Mouse (Mus musculus): ENCODE measurements around the gene Zfp688.
"Not testable (repeated sequence)": the region's sequence is repeated elsewhere in the genome, so short reads cannot be mapped to it uniquely, and the experiment has no call there.

Zfp688 gene

GRCm38 (mm10) chr7:127411418-127411817 lies 10.4 kb downstream of the Zfp688 start:
- DNase-seq (ENCODE audit: low read depth in 2 of 2, low spot score in 2 of 2), result no peak

GRCm38 (mm10) chr7:127406002-127406987 lies 15.6 kb downstream of the Zfp688 start, which contains the start of gene Zfp764:
Gene Zfp764, minus strand, starts transcription at chr7:127406822.
- DNase-seq (ENCODE audit: low read depth in 2 of 2, low spot score in 2 of 2), result peak; percentile 78 to 80

GRCm38 (mm10) chr7:127404101-127404500 lies 17.8 kb downstream of the Zfp688 start:
- DNase-seq (ENCODE audit: low read depth in 2 of 2, low spot score in 2 of 2), result not testable (repeated sequence)

- no peak for DNase-seq (ENCODE audit: low read depth in 2 of 2, low spot score in 2 of 2)
These were observed 18.9 kb downstream of the Zfp688 start for GRCm38 (mm10) chr7:127402980-127403379.

- DNase-seq (ENCODE audit: low read depth in 2 of 2, low spot score in 2 of 2), result no peak
These were observed 21.5 kb downstream of the Zfp688 start for GRCm38 (mm10) chr7:127400355-127400754.

GRCm38 (mm10) chr7:127393944-127394333 lies 27.9 kb downstream of the Zfp688 start:
- DNase-seq (ENCODE audit: low read depth in 2 of 2, low spot score in 2 of 2), result no peak

DNA sequence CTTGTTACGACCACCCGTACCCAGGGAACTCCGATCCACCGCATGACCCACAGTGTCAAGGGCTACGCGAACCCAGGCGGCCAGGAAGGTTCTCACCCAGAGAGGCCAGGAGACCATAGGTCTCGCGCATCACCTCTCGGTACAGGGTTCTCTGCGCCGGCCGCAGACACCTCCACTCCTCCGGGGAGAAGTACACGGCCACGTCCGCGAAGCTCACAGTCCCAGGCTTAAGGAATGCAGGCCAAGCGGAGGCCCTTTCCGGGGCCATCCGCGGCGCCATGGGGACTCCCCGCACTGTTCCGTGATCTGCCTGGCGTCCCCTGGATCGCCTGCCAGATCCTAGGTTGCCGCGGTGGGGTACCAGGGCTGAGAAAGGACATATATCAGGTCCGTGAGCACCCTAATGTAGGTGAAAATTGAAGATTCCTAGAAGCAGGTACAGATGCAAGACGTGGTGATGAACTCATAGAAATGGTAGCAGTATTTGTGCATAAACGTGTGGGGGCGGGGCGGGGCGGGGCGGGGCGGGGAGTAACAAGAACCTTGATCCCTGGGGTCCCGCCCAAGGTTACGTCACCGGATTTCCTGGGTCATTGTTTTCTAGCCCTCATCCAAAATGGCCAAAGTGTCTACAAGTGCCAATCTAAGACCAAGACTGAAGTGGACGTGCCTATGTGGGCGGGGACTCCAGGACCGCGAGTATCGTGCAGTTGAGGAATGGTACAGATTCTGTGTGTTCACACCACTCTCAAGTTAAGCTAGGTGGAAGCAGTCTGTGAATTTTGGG lies 28.5 kb downstream of the Zfp688 start, which contains the start of gene E430018J23Rik:
Gene E430018J23Rik, minus strand, starts transcription at position 473 of the 787 bp plus-strand sequence.
- DNase-seq (ENCODE audit: low read depth in 2 of 2, low spot score in 2 of 2), result peak; percentile 83 to 90

DNA sequence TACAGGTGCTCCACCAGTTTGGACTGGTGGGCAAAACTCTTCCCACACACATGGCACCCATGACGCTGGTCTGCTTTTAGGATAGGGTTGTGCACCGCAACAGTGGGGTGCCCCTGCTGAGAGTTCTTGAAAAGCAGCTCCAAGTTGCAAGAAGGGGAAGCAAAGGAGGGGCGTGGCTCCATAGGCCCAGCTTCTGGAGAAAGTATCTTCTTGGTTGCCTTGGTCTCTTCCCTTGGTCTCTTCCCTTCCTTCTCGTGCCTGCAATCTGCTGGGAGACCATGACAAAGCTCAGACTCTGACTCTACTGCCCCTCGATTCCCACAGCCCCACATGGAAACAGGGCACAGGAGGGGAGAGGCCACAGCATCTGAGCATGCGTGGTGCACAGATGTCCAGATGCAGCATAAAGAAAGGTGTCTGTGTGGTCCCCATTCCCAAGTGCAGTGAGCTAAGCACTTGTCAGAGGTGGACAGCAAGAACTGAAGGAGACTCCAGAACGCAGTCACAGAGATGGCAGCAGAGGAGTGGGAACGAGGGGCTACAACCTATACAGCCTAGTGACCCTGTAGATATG lies 29.5 kb downstream of the Zfp688 start:
- DNase-seq (ENCODE audit: low read depth in 2 of 2, low spot score in 2 of 2), result no peak

DNA sequence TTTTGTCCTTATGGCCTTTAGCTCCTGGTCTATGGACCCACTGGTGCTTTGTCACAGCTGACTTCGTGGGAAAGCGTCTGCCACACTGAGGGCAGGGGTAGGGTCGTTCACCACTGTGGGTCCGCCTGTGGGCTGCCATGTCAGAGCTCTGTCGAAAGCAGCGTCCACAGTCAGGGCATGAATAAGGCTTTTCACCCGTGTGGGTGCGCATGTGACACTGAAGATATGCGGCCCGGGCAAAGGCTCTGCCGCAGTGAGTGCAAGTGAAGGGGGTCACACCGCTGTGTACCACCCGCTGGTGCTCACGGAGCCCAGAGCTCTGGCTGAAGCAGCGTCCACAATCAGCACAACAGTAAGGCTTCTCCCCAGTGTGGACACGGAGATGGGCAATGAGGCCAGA lies 30.3 kb downstream of the Zfp688 start:
- DNase-seq (ENCODE audit: low read depth in 2 of 2, low spot score in 2 of 2), result no peak

DNA sequence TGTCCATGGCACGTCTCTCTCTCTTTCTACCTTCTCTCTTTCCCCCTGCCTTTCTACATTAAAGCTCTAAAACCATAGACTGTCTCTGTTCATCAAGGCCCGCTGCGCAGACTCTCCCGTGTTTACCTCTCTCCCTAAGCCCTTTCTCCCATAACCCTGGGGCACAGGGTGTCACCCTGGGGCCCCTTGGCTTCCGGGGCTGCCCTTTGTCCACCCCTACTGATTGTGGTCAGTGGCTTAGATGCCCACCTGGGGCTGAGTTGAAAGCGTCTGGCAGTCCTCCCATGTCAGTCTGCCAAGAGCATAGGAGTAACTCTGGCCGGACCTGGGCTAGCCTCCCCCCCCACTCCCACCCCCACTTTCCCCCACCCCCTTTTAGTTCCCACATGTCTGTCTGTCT lies 31.6 kb downstream of the Zfp688 start:
- DNase-seq (ENCODE audit: low read depth in 2 of 2, low spot score in 2 of 2), result no peak

- DNase-seq (ENCODE audit: low read depth in 2 of 2, low spot score in 2 of 2), result not testable (repeated sequence)
These were observed 33.7 kb downstream of the Zfp688 start for GRCm38 (mm10) chr7:127388201-127388600.

- peak; percentile 75 to 79 for DNase-seq (ENCODE audit: low read depth in 2 of 2, low spot score in 2 of 2)
These were observed 35.1 kb downstream of the Zfp688 start, which contains the start of gene 9130019O22Rik for GRCm38 (mm10) chr7:127386641-127387392. Gene 9130019O22Rik, minus strand, starts transcription at chr7:127387166.

GRCm38 (mm10) chr7:127385560-127385959 lies 36.3 kb downstream of the Zfp688 start:
- not testable (repeated sequence) for DNase-seq (ENCODE audit: low read depth in 2 of 2, low spot score in 2 of 2)

DNA sequence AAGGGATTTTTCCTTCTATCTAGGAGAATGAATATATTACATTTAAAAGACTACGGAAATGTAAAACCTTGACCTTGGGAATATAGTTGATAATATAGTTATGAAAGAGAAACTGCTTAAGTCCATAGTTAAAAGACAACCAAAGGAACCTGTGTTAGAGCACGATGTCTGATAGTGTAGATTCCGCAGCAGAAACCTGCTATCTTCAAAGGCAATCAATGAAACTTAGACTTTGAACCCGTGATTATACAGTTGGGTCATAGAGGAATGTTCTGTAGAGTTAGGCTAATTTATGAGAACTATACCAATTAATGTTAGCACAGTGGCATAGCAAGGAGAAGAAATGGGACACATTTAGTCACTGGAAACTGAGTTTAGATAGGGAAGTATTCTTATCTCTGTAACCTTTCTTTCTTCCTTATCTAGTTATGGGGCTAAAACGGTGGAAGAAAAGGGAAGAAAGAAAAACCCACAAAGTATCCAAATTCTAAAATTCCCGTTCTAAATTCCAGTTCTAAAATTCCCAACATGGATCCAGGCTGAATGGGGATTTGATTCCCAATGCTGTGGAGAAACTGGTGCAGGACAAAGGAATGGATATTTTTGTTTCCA lies 43.5 kb downstream of the Zfp688 start:
- DNase-seq (ENCODE audit: low read depth in 2 of 2, low spot score in 2 of 2), result no peak

DNA sequence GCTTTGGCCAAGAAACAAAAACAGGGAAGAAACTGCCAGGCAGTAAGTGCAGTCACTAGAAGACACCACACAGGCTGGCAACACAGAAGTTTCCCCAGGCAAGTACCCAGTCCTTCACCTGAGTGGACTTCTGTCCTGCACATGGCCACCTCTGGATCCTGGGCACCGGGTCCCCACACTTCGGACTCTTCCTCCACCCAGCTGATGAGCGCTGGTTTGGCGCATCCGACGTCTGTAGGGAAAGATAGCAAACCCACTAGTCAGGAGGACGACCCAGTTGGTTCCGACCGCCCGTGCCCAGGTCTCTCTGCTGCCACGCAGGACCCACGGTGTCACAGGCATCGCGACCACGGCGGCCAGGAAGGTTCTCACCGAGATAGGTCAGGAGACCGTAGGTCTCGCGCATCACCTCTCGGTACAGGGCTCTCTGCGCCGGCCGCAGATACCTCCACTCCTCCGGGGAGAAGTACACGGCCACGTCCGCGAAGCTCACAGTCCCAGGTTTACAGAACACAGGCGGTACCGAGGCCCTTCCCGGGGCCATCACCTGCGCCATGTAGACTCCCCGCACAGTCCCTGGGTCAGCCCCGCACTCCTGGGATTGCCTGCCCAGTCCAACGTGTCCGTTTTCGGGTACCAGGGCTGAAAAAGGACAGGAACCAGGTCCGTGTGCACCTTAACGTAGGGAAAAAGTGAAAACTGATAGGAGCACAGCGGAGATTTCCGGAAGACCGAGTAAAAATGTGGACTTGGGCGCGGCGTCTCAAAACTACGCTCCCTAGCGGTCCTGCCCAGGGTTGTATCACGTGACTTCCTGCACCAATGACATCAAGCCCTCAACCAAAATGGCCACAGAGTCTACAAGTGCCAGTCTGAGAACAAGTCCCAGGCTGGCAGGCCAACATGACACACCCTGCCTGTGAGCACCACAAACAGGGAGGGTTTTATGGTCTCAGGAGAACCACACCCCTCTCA lies 46.3 kb downstream of the Zfp688 start, which contains the start of gene Zfp747:
Gene Zfp747, minus strand, starts transcription at position 780 of the 975 bp plus-strand sequence.
- peak; percentile 83 to 84 for DNase-seq (ENCODE audit: low read depth in 2 of 2, low spot score in 2 of 2)

- peak in 1 of 2 experiments; percentile 19 for DNase-seq (ENCODE audit: low read depth in 2 of 2, low spot score in 2 of 2)
These were observed 50.0 kb downstream of the Zfp688 start for GRCm38 (mm10) chr7:127371870-127372269.

- no peak for DNase-seq (ENCODE audit: low read depth in 2 of 2, low spot score in 2 of 2)
These were observed 50.7 kb downstream of the Zfp688 start for GRCm38 (mm10) chr7:127371213-127371612.
